Mouse (Mus musculus): ENCODE data around the gene Fstl3. TPM values are rescaled to one million over a fixed set of nuclear protein-coding genes. Genes with fewer than 3 reads are reported as not detected.

The Fstl3 gene
- 1.0 and 1.8 TPM in 2 replicates for polyA plus RNA-seq (2011; ENCODE audit: insufficient read depth, insufficient read length, low replicate concordance, missing spikeins)

DNA sequence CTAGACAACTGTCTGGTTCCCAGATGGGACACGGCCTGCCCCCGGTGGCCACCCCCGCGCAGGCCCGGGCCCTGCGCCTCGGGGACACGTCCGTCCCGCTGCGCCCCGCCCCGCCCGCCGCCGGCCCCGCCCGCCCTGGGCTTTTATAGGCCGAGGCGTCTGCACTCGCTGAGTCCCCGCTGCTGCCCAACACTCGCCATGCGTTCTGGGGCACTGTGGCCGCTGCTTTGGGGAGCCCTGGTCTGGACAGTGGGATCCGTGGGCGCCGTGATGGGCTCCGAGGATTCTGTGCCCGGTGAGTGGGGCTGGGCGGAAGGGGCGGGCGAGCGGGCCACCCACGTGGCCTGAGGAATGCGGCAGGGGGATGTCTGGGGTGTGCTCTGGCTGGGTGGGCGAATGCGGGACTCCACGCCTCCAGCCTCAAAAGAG lies at the start of gene Fstl3:
Fstl3 (plus strand) TSS at position 170 of the 429 bp plus-strand sequence.
- WGBS, result 3% methylated on average over 39 of the region's 39 CpGs
- no peak within 1 kb of the TSS for H3K4me3 ChIP-seq (replicated peaks; ENCODE audit: control insufficient read depth, low read depth, low read length)
- TF ChIP-seq CTCF (IDR thresholded peaks at IDR 0.05; ENCODE audit: control insufficient read depth, insufficient read depth, low read length), result no peak
- no peak for TF ChIP-seq POLR2A (IDR thresholded peaks at IDR 0.05; ENCODE audit: borderline replicate concordance, control insufficient read depth, low read depth, low read length)
- no peak within 1 kb of the TSS for H3K27ac ChIP-seq (ENCODE audit: control insufficient read depth, insufficient read depth, low read depth, low read length, poor library complexity)
- H3K4me1 ChIP-seq (ENCODE audit: control insufficient read depth, insufficient read depth, low read length), result peaks cover 5% of the 10 kb centered on the region; the same call in 1 of the 2 replicates

DNA sequence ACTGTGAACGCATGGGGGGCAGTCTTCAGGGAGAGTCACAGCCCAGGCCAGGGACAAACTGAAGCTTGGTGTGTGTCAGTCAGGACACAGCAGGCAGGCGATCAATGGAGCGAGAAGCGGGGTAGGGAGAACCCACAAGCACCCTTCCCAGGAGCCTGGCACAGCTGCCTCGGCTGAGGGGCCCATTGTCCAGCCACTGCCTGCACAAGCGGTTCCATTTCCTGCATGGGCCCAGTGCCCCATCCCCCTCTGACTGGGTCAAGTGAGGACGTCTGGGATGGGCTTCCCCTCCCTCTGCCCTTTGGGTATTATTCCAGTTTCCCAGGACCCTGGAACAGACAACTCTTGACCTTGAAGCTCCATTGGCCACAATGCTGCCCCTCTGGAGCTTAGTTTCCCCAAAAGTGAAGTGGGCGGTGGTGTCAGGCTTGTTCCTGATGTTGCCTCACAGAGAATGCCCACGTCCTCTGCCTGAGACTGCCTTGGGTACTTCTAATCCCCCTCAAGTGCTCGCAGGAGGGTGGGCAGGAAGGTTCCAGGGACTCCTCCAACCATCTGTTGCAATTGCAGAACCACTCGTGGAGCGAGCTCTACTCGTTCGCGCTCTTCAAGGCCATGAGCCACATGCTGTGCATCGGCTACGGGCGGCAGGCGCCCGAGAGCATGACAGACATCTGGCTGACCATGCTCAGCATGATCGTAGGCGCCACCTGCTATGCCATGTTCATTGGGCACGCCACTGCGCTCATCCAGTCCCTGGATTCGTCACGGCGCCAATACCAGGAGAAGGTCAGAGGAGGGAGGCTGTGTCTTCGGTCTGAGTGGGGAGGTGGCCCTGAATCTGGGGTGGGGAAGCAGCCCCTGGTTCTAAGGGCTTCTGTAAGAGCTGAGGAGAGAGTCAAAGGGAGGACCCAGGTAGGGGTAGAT lies 48.5 kb upstream of the Fstl3 start:
- TF ChIP-seq POLR2A (IDR thresholded peaks at IDR 0.05; ENCODE audit: borderline replicate concordance, control insufficient read depth, low read depth, low read length) (no peak), CTCF (IDR thresholded peaks at IDR 0.05; ENCODE audit: control insufficient read depth, insufficient read depth, low read length) (no peak)
- no peak overlapping the region for H3K4me3 ChIP-seq (replicated peaks; ENCODE audit: control insufficient read depth, low read depth, low read length)
- H3K4me1 ChIP-seq (ENCODE audit: control insufficient read depth, insufficient read depth, low read length), result no peaks in the 10 kb centered on the region
- 58% methylated on average over 28 of the region's 28 CpGs for WGBS
- no peak overlapping the region for H3K27ac ChIP-seq (ENCODE audit: control insufficient read depth, insufficient read depth, low read depth, low read length, poor library complexity)

DNA sequence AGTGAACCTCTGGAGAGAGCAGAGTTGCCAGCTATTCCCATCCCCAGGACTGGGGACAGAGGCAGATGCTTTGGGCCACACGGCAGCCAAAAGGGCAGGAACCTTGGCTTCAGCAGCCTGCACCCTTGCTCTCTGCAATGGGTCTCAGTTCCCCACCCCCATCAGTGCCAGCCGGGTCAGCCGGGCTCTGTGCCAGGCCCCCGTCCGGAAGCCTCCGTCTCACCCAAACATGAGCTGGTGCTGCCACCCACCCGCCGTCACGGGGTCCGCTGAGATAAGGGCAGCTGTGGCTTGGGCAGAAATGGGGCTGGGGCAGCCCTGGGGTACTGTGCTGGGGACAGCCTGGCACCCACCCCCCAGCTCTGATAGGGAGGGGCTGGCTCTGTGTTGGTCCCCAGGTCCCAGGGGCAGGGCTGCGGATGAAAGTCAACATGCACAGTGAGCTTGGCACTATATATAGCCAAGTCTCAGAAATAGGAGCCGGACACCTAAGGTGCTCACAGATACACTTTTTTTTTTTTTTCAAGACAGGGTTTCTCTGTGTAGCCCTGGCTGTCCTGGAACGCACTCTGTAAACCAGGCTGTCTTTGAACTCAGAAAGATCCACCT lies 47.6 kb upstream of the Fstl3 start:
- Histone ChIP-seq H3K27ac (ENCODE audit: control insufficient read depth, insufficient read depth, low read depth, low read length, poor library complexity) (no peak overlapping the region), H3K4me3 (replicated peaks; ENCODE audit: control insufficient read depth, low read depth, low read length) (no peak overlapping the region), H3K4me1 (ENCODE audit: control insufficient read depth, insufficient read depth, low read length) (no peaks in the 10 kb centered on the region)
- TF ChIP-seq CTCF (IDR thresholded peaks at IDR 0.05; ENCODE audit: control insufficient read depth, insufficient read depth, low read length) (no peak), POLR2A (IDR thresholded peaks at IDR 0.05; ENCODE audit: borderline replicate concordance, control insufficient read depth, low read depth, low read length) (no peak)
- WGBS, result 44% methylated on average over 13 of the region's 13 CpGs

DNA sequence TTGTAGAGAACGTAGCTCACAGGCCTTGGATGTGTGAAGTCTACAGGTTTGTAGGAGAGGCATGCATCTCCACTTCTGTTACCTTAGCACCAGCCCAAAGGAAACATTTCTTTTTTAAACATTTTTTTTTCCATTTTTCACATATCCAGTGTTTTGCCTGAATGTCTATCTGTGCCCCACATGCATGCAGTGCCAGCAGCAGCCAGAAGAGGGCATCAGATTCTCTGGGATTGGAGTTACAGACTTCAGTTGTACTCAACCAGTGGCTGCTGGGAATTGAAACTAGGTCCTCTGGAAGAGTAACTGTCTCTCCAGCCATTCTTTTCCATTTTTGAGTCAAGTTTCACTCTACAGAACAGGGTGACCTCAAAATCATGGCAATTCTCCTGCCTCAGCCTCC lies 44.6 kb upstream of the Fstl3 start:
- no peaks in the 10 kb centered on the region for H3K4me1 ChIP-seq (ENCODE audit: control insufficient read depth, insufficient read depth, low read length)
- TF ChIP-seq CTCF (IDR thresholded peaks at IDR 0.05; ENCODE audit: control insufficient read depth, insufficient read depth, low read length) (peak; percentile 65), POLR2A (IDR thresholded peaks at IDR 0.05; ENCODE audit: borderline replicate concordance, control insufficient read depth, low read depth, low read length) (no peak)
- WGBS, result 89% methylated on average over 1 of the region's 1 CpGs
- no peak overlapping the region for H3K27ac ChIP-seq (ENCODE audit: control insufficient read depth, insufficient read depth, low read depth, low read length, poor library complexity)
- H3K4me3 ChIP-seq (replicated peaks; ENCODE audit: control insufficient read depth, low read depth, low read length), result no peak overlapping the region

DNA sequence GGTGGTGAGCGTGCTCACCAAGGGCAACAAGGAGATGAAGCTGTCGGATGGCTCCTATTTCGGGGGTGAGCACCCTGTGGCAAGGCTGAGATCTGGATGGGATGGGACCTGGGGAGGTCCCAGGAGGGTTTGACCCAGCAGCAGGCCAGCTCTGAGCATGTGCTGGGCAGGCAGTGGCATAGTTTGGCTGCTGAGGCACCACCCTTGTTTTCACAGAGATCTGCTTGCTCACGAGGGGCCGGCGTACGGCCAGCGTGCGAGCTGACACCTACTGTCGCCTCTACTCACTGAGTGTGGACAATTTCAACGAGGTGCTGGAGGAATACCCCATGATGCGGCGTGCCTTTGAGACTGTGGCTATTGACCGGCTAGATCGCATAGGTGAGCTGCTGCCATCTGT lies 43.2 kb upstream of the Fstl3 start:
- 92% methylated on average over 15 of the region's 15 CpGs for WGBS

DNA sequence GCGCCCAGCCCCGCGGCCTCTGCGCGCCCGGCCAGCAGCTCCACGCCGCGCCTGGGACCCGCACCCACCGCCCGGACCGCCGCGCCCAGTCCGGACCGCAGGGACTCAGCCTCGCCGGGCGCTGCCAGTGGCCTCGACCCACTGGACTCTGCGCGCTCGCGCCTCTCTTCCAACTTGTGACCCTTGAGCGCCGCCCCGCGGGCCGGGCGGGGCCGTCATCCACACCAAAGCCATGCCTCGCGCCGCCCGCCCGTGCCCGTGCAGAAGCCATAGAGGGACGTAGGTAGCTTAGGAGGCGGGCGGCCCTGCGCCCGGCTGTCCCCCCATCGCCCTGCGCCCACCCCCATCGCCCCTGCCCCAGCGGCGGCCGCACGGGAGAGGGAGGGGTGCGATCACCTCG lies 41.7 kb upstream of the Fstl3 start:
- H3K27ac ChIP-seq (ENCODE audit: control insufficient read depth, insufficient read depth, low read depth, low read length, poor library complexity), result no peak overlapping the region
- whole genome bisulfite sequencing, result 92% methylated on average over 52 of the region's 52 CpGs
- H3K4me3 ChIP-seq (replicated peaks; ENCODE audit: control insufficient read depth, low read depth, low read length), result no peak overlapping the region
- TF ChIP-seq CTCF (IDR thresholded peaks at IDR 0.05; ENCODE audit: control insufficient read depth, insufficient read depth, low read length) (no peak), POLR2A (IDR thresholded peaks at IDR 0.05; ENCODE audit: borderline replicate concordance, control insufficient read depth, low read depth, low read length) (no peak)
- H3K4me1 ChIP-seq (ENCODE audit: control insufficient read depth, insufficient read depth, low read length), result no peaks in the 10 kb centered on the region

More for the DNA sequence above, 43.2 kb upstream of the Fstl3 start:
- Histone ChIP-seq H3K27ac (ENCODE audit: control insufficient read depth, insufficient read depth, low read depth, low read length, poor library complexity) (no peak overlapping the region), H3K4me1 (ENCODE audit: control insufficient read depth, insufficient read depth, low read length) (no peaks in the 10 kb centered on the region), H3K4me3 (replicated peaks; ENCODE audit: control insufficient read depth, low read depth, low read length) (no peak overlapping the region)
- no peak for TF ChIP-seq CTCF (IDR thresholded peaks at IDR 0.05; ENCODE audit: control insufficient read depth, insufficient read depth, low read length)
- no peak for TF ChIP-seq POLR2A (IDR thresholded peaks at IDR 0.05; ENCODE audit: borderline replicate concordance, control insufficient read depth, low read depth, low read length)

DNA sequence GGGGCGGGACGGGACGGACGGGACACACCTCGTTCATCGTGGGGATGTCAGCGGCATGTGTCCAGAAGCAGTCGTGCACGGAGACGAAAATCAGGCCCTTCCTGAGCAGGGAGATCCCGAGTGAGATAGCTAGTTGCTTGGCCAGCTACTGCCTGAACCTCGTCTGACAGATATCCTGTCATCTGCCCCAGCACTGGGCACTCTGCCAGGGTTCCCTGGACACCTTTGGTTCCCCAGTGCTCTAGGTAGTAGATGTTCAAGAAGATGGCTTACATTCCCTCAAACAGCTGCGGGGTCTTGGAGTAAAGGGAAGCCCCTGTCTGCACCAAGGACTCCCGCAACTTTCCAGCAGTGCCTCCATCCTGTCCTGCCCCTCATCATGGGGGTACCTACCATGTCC lies 40.4 kb upstream of the Fstl3 start:
- TF ChIP-seq POLR2A (IDR thresholded peaks at IDR 0.05; ENCODE audit: borderline replicate concordance, control insufficient read depth, low read depth, low read length), result no peak
- no peak for TF ChIP-seq CTCF (IDR thresholded peaks at IDR 0.05; ENCODE audit: control insufficient read depth, insufficient read depth, low read length)
- Histone ChIP-seq H3K4me3 (replicated peaks; ENCODE audit: control insufficient read depth, low read depth, low read length) (no peak overlapping the region), H3K27ac (ENCODE audit: control insufficient read depth, insufficient read depth, low read depth, low read length, poor library complexity) (no peak overlapping the region), H3K4me1 (ENCODE audit: control insufficient read depth, insufficient read depth, low read length) (no peaks in the 10 kb centered on the region)
- WGBS, result 86% methylated on average over 13 of the region's 14 CpGs

DNA sequence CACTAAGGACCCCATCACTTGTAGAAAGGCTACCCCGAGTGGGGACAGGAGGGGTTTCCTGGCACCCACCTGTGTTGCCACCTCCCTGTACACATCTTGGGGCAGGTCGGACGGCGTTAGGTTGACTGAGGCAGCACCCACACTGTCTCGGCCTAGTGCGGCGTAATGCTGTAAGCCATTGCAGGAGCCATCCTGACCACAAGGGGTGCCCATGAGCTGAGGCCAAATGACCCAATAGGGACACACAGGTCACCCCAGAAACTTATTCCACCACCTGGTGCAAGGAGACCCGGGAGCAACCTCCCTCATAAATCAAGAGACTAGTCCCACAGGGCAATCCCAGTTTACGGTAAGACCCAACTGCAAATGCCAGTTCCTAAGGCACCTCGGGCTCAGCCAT lies 38.8 kb upstream of the Fstl3 start:
- TF ChIP-seq POLR2A (IDR thresholded peaks at IDR 0.05; ENCODE audit: borderline replicate concordance, control insufficient read depth, low read depth, low read length), result 0 out of 2 replicates have a peak, but pooled peaks have one; percentile 14
- peak; percentile 70 for TF ChIP-seq CTCF (IDR thresholded peaks at IDR 0.05; ENCODE audit: control insufficient read depth, insufficient read depth, low read length)
- no peak overlapping the region for H3K4me3 ChIP-seq (replicated peaks; ENCODE audit: control insufficient read depth, low read depth, low read length)
- WGBS, result 93% methylated on average over 10 of the region's 10 CpGs
- H3K4me1 ChIP-seq (ENCODE audit: control insufficient read depth, insufficient read depth, low read length), result no peaks in the 10 kb centered on the region
- no peak overlapping the region for H3K27ac ChIP-seq (ENCODE audit: control insufficient read depth, insufficient read depth, low read depth, low read length, poor library complexity)
